Mouse (Mus musculus) gastrocnemius, postnatal 25 days (tissue): Measurements from ENCODE around the gene Rab10. TPM values are rescaled to one million over a fixed set of nuclear protein-coding genes. Genes with fewer than 3 reads are reported as not detected.

ENCODE experiments used
- DNase-seq: peaks from one replicate; pipeline ENCODE4 v3.0.0; 2022
- total RNA-seq, 2 experiments: library from RNA; stranded (reverse); gene quantifications; 1 replicate in 1 of 2; 2 replicates in 1 of 2; pipeline ENCODE4 v1.2.3; 2021

The Rab10 gene
- total RNA-seq, 2 experiments from 2014 or later: 218 to 239 TPM

DNA sequence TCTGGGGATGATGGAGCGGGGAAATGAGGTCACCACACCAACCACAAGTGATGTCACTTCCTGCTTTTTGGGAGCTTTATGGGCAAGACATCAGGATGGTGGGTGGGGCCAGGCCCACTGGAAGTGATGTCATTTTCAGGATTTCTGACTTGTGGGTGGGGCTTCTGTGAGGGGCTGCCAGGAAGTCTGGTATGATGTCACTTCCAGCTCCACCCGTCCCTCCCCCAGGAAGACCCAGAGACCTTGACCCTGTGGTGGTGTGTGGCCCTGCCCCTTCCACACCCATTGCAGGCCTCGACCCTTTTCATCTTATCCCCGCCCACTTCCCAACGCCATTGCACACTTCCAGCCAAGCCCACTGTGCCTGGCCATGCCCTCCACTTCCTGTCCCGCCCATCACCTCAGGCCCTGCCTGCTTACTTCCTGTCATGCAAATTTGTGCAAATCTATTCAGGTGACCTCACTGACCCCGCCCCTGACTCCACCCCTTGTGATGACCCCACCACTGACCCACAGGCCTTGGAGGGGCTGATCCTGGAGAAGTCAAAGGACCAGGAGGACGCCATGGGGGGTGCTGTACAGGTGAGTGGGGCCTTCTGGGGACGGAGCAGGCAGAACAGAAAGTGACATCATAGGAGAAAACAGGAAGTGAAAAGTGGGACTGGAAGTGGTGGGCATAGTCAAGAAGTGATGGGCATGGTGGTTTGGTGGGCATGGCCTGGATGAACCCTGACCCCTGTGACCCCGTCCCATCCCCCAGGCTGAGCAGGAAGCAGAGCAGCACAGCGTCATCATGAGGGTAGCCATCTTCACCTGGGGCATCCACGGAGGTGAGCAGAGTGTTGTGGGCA is 72.7 kb downstream of the Rab10 start:
- no peak for DNase-seq

DNA sequence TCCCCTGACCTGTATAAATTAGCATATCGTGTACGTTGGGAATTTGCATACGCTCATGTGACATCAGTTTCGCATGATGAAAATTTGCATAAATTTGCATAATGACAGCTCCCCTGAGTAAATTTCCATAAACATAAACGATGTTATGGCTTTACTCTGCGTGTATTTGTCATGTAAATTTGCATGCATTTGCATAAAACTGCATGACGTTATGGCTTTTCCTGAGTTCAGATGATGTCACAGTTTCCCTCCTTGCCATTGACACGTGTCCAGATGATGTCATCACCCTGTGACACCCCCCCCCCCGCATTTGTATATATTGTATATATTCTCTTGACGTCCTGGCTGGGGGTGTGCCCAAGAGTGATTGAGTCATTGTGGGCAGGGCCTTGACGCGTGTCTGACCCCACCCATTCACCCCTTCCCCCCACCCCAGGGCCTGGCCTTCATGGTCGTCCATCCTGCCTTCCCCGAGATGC is 73.6 kb downstream of the Rab10 start:
- DNase-seq: no peak

DNA sequence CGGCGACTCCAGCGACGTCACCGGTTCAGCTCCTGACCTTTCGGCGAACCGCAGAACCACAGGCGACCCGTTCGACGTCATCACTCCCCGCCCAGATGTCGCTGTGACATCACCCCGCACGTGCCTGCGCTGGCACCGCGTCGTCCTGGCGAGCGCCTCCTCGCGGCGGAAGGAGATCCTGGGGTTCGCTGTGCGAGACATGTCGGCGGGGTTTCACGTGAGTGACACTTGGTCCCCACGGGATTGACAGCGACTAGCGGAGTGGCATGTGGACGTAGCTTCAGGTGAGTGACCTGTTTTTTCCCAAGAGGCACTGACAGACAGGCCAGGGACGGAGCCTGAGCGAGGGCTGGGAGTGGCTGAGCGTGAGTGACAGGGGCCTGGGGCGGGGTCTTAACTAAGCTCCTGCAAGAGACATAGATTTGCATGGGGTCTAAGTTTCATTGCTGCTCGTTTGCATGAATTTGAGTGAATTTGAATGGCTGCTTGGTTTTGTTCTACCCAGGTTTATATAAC is 74.1 kb downstream of the Rab10 start:
- peak; percentile 88 for DNase-seq

DNA sequence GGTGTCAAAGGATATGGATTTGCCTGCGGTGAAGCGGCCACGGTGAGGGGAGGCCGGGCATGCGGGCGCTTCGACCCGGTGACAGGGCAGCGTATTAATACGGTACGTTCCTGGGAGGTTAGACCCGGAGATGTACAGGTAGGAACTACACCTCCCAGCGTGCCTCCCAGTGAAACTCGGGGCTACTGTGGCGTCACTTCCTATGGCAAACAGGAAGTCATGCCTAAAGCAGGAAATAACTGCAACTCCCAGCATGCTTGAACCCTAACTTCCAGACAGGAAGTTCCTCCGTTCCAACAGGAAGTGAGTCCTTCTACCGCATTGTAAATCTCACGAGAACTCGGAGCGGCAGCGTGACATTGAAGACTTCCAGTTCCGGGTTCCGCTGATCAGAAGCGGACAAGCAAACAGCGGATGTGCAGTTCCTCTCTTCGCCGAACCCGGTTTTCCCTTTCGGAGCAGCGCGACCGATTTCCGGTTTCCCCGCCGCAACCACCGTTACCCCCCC is 74.6 kb downstream of the Rab10 start:
- DNase-seq: peak; percentile 93

DNA sequence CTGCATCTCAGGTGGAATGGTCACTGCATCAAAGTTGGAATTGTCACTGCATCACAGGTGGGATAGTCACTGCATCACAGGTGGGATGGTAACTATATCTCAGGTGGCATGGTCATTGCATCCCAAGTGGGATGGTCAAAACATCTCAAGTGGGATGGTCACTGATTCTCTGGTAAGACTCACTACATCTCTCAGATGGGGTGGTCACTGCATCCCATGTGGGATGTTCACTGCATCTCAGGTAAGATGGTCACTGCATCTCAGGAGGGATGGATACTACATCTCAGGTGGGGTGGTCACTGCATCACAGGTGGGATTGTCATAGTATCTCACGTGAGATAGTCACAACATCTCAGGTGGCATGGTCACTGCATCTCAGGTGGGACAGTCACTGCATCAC is 75.7 kb downstream of the Rab10 start:
- no peak for DNase-seq

DNA sequence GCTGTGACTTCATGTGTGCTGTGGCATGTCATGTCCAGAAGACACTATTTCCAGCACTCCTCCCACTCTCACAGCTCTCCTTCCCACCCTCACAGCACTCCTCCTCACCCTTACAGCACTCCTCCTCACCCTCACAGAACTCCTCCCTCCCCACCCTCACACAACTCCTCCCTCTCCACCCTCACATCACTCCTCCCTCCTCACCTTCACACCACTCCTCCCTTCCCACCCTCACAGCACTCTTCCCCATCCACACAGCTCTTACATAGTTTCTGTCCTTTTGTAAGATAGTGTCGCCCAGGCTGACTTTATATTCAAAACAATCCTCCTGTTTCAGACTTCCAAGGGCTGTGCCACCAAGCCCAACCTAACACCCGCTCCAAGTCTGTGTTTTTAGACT is 86.4 kb downstream of the Rab10 start:
- no peak for DNase-seq

DNA sequence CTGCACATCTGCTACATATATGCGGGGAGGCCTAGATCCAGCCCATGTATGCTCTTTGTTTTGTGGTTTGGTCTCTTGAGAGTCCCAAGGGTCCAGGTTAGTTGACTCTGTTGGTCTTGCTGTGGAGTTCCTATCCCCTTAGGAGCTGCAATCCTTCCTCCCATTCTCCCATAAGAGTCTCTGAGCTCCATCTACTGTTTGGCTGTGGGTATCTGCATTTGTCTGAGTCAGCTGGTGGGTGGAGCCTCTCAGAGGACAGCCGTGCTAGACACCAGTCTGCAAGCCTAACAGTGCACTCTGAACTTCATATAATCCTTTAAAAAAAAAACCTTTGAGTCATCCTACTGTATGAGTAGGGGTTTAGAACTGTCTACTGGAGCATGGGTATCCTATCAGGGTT is 99.6 kb downstream of the Rab10 start:
- no peak for DNase-seq

DNA sequence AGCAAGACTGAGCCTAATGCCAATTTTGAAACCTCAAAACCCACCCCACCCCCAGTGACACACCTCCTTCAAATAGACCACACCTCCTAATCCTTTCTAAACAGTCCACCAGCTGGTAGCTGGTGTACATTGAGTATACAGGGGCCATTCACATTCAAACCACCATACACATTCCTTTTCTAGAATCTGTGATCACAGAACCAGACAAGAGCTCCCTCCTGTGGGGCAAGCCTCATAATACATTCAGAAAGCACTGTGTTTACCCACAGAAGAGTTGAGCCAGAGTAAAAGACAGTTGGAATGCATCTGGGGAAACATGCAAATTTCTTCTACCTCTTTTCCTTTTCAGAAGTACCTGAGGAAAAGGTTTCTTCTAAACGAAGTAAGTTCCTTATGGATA is 100.6 kb downstream of the Rab10 start:
- no peak for DNase-seq

Other genes with a start within 250 kb of the Rab10 start
- 10 to 100 TPM; 11.3 to 13.2 TPM for gene Kif3c, start 55.2 kb upstream of the Rab10 start, total RNA-seq
- gene Asxl2, start 116.9 kb upstream of the Rab10 start, total RNA-seq: 10 to 100 TPM; 12.5 to 12.9 TPM